Mouse (Mus musculus): ENCODE measurements around the gene Cand2.

The Cand2 gene

GRCm38 (mm10) chr6:115830779-115831601 is 56.7 kb downstream of the Cand2 start:
- no peak for DNase-seq (ENCODE audit: low spot score in 2 of 2)

GRCm38 (mm10) chr6:115832152-115832850 is 58.0 kb downstream of the Cand2 start:
- DNase-seq (ENCODE audit: low spot score in 2 of 2): no peak

- no peak for DNase-seq (ENCODE audit: low spot score in 2 of 2)
These were observed 59.5 kb downstream of the Cand2 start for GRCm38 (mm10) chr6:115833861-115834260.

GRCm38 (mm10) chr6:115838161-115838597 is 63.8 kb downstream of the Cand2 start, which contains the start of gene Efcab12:
TSS of gene Efcab12 (minus strand) at chr6:115838412.
- peak; percentile 72 to 86 for DNase-seq (ENCODE audit: low spot score in 2 of 2)

GRCm38 (mm10) chr6:115838745-115839144 is 64.4 kb downstream of the Cand2 start:
- no peak for DNase-seq (ENCODE audit: low spot score in 2 of 2)

- DNase-seq (ENCODE audit: low spot score in 2 of 2): no peak
These were observed 70.7 kb downstream of the Cand2 start for GRCm38 (mm10) chr6:115845006-115845405.

- peak in 1 of 2 experiments; percentile 70 for DNase-seq (ENCODE audit: low spot score in 2 of 2)
These were observed 72.5 kb downstream of the Cand2 start for GRCm38 (mm10) chr6:115846640-115847411.

GRCm38 (mm10) chr6:115848598-115849304 is 74.4 kb downstream of the Cand2 start:
- DNase-seq (ENCODE audit: low spot score in 2 of 2): no peak

- no peak for DNase-seq (ENCODE audit: low spot score in 2 of 2)
These were observed 78.2 kb downstream of the Cand2 start for GRCm38 (mm10) chr6:115852446-115853090.

- DNase-seq (ENCODE audit: low spot score in 2 of 2): peak; percentile 98 to 99
These were observed 78.9 kb downstream of the Cand2 start, which contains the start of the genes Mbd4 and Ift122 for GRCm38 (mm10) chr6:115853091-115853813. TSS of gene Mbd4 (minus strand) at chr6:115853371. TSS of gene Ift122 (plus strand) at chr6:115853470.

- no peak for DNase-seq (ENCODE audit: low spot score in 2 of 2)
These were observed 79.6 kb downstream of the Cand2 start for GRCm38 (mm10) chr6:115853985-115854384.

- DNase-seq (ENCODE audit: low spot score in 2 of 2): no peak
These were observed 80.1 kb downstream of the Cand2 start for GRCm38 (mm10) chr6:115854432-115854831.

Data from left cerebral cortex, adult 9 months (tissue).